Mouse (Mus musculus) G1E (cell line): ENCODE results near the gene Gbgt1.

Experiments
- CTCF ChIP-seq: IDR thresholded peaks from 2 replicates; pipeline ENCODE4 v1.5.1; 2012; ENCODE audit warnings: low read depth, low read length, inconsistent platforms, mixed read lengths
- GATA1 ChIP-seq: IDR thresholded peaks from 2 replicates; pipeline ENCODE4 v1.6.1; 2012; ENCODE audit warnings: borderline replicate concordance, low read length, inconsistent platforms, mixed read lengths
- POLR2AphosphoS5 ChIP-seq: IDR thresholded peaks from 2 replicates; pipeline ENCODE4 v1.6.1; 2012; ENCODE audit warnings: low read depth, low read length, inconsistent platforms; ENCODE audit not compliant: insufficient replicate concordance

- TF ChIP-seq CTCF (no peak), GATA1 (no peak), POLR2AphosphoS5 (no peak)
Observed at GRCm38 (mm10) chr2:28483861-28484260, 12.8 kb upstream of the Gbgt1 start.
